Mouse (Mus musculus): ENCODE measurements around the gene Klhdc9. TPM values are rescaled to one million over a fixed set of nuclear protein-coding genes. Genes with fewer than 3 reads are reported as not detected.

The Klhdc9 gene
- polyA plus RNA-seq, 1 experiment from 2014 or later = 2.5 TPM

GRCm38 (mm10) chr1:171375646-171376097, 15.1 kb upstream of the Klhdc9 start:
- Histone ChIP-seq H3K9me3 (no peaks in the 10 kb centered on the region), H3K36me3 (no peaks in the 10 kb centered on the region), H3K4me1 (replicated peaks) (peaks cover 47% of the 10 kb centered on the region), H3K27me3 (ENCODE audit: insufficient read depth, poor library complexity, severe bottlenecking) (peaks cover 45% of the 10 kb centered on the region), H3K4me3 (no peak overlapping the region), H3K27ac (peak overlapping the region; percentile 31)
- WGBS = 44% methylated on average over 9 of the region's 9 CpGs
- DNase-seq (ENCODE audit: low spot score) = no peak

- Histone ChIP-seq H3K4me3 (no peak overlapping the region), H3K27ac (peak overlapping the region; percentile 62), H3K27me3 (ENCODE audit: insufficient read depth, poor library complexity, severe bottlenecking) (peaks cover 29% of the 10 kb centered on the region), H3K36me3 (no peaks in the 10 kb centered on the region), H3K4me1 (replicated peaks) (peaks cover 36% of the 10 kb centered on the region), H3K9me3 (no peaks in the 10 kb centered on the region)
- no peak for DNase-seq (ENCODE audit: low spot score)
- WGBS = 6% methylated on average over 4 of the region's 4 CpGs
Measured at GRCm38 (mm10) chr1:171373946-171374345, 13.3 kb upstream of the Klhdc9 start.

- no peaks in the 10 kb centered on the region for H3K9me3 ChIP-seq
- no peak overlapping the region for H3K4me3 ChIP-seq
- H3K27ac ChIP-seq = no peak overlapping the region
- no peaks in the 10 kb centered on the region for H3K36me3 ChIP-seq
- H3K27me3 ChIP-seq (ENCODE audit: insufficient read depth, poor library complexity, severe bottlenecking) = peaks cover 22% of the 10 kb centered on the region
- no peak for DNase-seq (ENCODE audit: low spot score)
- H3K4me1 ChIP-seq (replicated peaks) = peaks cover 36% of the 10 kb centered on the region
- 53% methylated on average over 3 of the region's 3 CpGs for WGBS
Measured at GRCm38 (mm10) chr1:171372880-171373279, 12.3 kb upstream of the Klhdc9 start.

- no peaks in the 10 kb centered on the region for H3K9me3 ChIP-seq
- 36% methylated on average over 20 of the region's 20 CpGs for WGBS
- H3K36me3 ChIP-seq = no peaks in the 10 kb centered on the region
- peaks cover 18% of the 10 kb centered on the region for H3K27me3 ChIP-seq (ENCODE audit: insufficient read depth, poor library complexity, severe bottlenecking)
- H3K4me1 ChIP-seq (replicated peaks) = peaks cover 30% of the 10 kb centered on the region
- H3K4me3 ChIP-seq = peak within 1 kb of the TSS; percentile 3; the same call in 1 of the 2 replicates
- no peak for DNase-seq (ENCODE audit: low spot score)
- no peak within 1 kb of the TSS for H3K27ac ChIP-seq
Measured at GRCm38 (mm10) chr1:171369845-171370556, 9.4 kb upstream of the Klhdc9 start, which contains the start of gene Nectin4. Gene Nectin4 (plus strand): TSS chr1:171370099.

- peaks cover 10% of the 10 kb centered on the region for H3K4me1 ChIP-seq (replicated peaks)
- H3K36me3 ChIP-seq = no peaks in the 10 kb centered on the region
- DNase-seq (ENCODE audit: low spot score) = no peak
- 72% methylated on average over 7 of the region's 7 CpGs for WGBS
- no peak overlapping the region for H3K27ac ChIP-seq
- no peaks in the 10 kb centered on the region; the same call in 1 of the 2 replicates for H3K27me3 ChIP-seq (ENCODE audit: insufficient read depth, poor library complexity, severe bottlenecking)
- H3K9me3 ChIP-seq = no peaks in the 10 kb centered on the region
- no peak overlapping the region for H3K4me3 ChIP-seq
Measured at GRCm38 (mm10) chr1:171365934-171366333, 5.3 kb upstream of the Klhdc9 start.

GRCm38 (mm10) chr1:171361106-171362103, 807 bp upstream of the Klhdc9 start:
- DNase-seq (ENCODE audit: low spot score) = peak; percentile 64
- Histone ChIP-seq H3K36me3 (peaks cover 32% of the 10 kb centered on the region), H3K4me1 (replicated peaks) (peaks cover 18% of the 10 kb centered on the region), H3K4me3 (peak overlapping the region; percentile 62), H3K27ac (peak overlapping the region; percentile 86), H3K27me3 (ENCODE audit: insufficient read depth, poor library complexity, severe bottlenecking) (no peaks in the 10 kb centered on the region), H3K9me3 (peaks cover 7% of the 10 kb centered on the region)
- 33% methylated on average over 16 of the region's 16 CpGs for WGBS

- H3K27ac ChIP-seq = peak overlapping the region; percentile 86
- H3K27me3 ChIP-seq (ENCODE audit: insufficient read depth, poor library complexity, severe bottlenecking) = no peaks in the 10 kb centered on the region
- peak overlapping the region; percentile 62 for H3K4me3 ChIP-seq
- 4% methylated on average over 26 of the region's 26 CpGs for WGBS
- peaks cover 38% of the 10 kb centered on the region for H3K36me3 ChIP-seq
- peaks cover 18% of the 10 kb centered on the region for H3K4me1 ChIP-seq (replicated peaks)
- peaks cover 7% of the 10 kb centered on the region for H3K9me3 ChIP-seq
- no peak for DNase-seq (ENCODE audit: low spot score)
Measured at GRCm38 (mm10) chr1:171360253-171360652, 345 bp downstream of the Klhdc9 start.

- peaks cover 7% of the 10 kb centered on the region for H3K9me3 ChIP-seq
- H3K36me3 ChIP-seq = peaks cover 42% of the 10 kb centered on the region
- no peaks in the 10 kb centered on the region for H3K27me3 ChIP-seq (ENCODE audit: insufficient read depth, poor library complexity, severe bottlenecking)
- WGBS = 81% methylated on average over 4 of the region's 4 CpGs
- no peak overlapping the region for H3K27ac ChIP-seq
- H3K4me3 ChIP-seq = no peak overlapping the region
- H3K4me1 ChIP-seq (replicated peaks) = peaks cover 18% of the 10 kb centered on the region
- no peak for DNase-seq (ENCODE audit: low spot score)
Measured at GRCm38 (mm10) chr1:171358421-171358820, 2.2 kb downstream of the Klhdc9 start.

- H3K27me3 ChIP-seq (ENCODE audit: insufficient read depth, poor library complexity, severe bottlenecking) = no peaks in the 10 kb centered on the region
- peaks cover 18% of the 10 kb centered on the region for H3K4me1 ChIP-seq (replicated peaks)
- peaks cover 42% of the 10 kb centered on the region for H3K36me3 ChIP-seq
- H3K9me3 ChIP-seq = peaks cover 7% of the 10 kb centered on the region
- H3K4me3 ChIP-seq = no peak overlapping the region
- DNase-seq (ENCODE audit: low spot score) = no peak
- H3K27ac ChIP-seq = no peak overlapping the region
- 86% methylated on average over 2 of the region's 2 CpGs for WGBS
Measured at GRCm38 (mm10) chr1:171356814-171357213, 3.8 kb downstream of the Klhdc9 start.

GRCm38 (mm10) chr1:171355812-171356340, 4.7 kb downstream of the Klhdc9 start:
- 79% methylated on average over 5 of the region's 5 CpGs for WGBS
- Histone ChIP-seq H3K4me1 (replicated peaks) (peaks cover 12% of the 10 kb centered on the region), H3K4me3 (no peak overlapping the region), H3K27ac (no peak overlapping the region), H3K27me3 (ENCODE audit: insufficient read depth, poor library complexity, severe bottlenecking) (no peaks in the 10 kb centered on the region), H3K36me3 (peaks cover 42% of the 10 kb centered on the region), H3K9me3 (peaks cover 7% of the 10 kb centered on the region)
- no peak for DNase-seq (ENCODE audit: low spot score)

GRCm38 (mm10) chr1:171349210-171349609, 11.4 kb downstream of the Klhdc9 start:
- 95% methylated on average over 2 of the region's 2 CpGs for WGBS
- no peaks in the 10 kb centered on the region for H3K27me3 ChIP-seq (ENCODE audit: insufficient read depth, poor library complexity, severe bottlenecking)

GRCm38 (mm10) chr1:171348665-171349064, 11.9 kb downstream of the Klhdc9 start:
- Histone ChIP-seq H3K4me1 (replicated peaks) (peaks cover 38% of the 10 kb centered on the region), H3K27ac (no peak overlapping the region), H3K36me3 (peaks cover 12% of the 10 kb centered on the region), H3K4me3 (no peak overlapping the region), H3K9me3 (peaks cover 6% of the 10 kb centered on the region), H3K27me3 (ENCODE audit: insufficient read depth, poor library complexity, severe bottlenecking) (no peaks in the 10 kb centered on the region)
- WGBS = 91% methylated on average over 3 of the region's 3 CpGs
- no peak for DNase-seq (ENCODE audit: low spot score)

More at GRCm38 (mm10) chr1:171349210-171349609, 11.4 kb downstream of the Klhdc9 start:
- H3K9me3 ChIP-seq = peaks cover 6% of the 10 kb centered on the region
- H3K36me3 ChIP-seq = peaks cover 9% of the 10 kb centered on the region
- no peak overlapping the region for H3K27ac ChIP-seq
- H3K4me3 ChIP-seq = no peak overlapping the region
- no peak for DNase-seq (ENCODE audit: low spot score)
- peaks cover 33% of the 10 kb centered on the region for H3K4me1 ChIP-seq (replicated peaks)
